Mouse (Mus musculus): ENCODE measurements around the gene 6430548M08Rik. TPM values are rescaled to one million over a fixed set of nuclear protein-coding genes. Genes with fewer than 3 reads are reported as not detected.

6430548M08Rik gene
- polyA plus RNA-seq, 1 experiment from 2014 or later = 2.8 TPM

GRCm38 (mm10) chr8:120094801-120095200 is 19.2 kb upstream of the 6430548M08Rik start:
- ATAC-seq (replicated peaks; ENCODE audit: insufficient number of reproducible peaks, low FRiP score, low TSS enrichment, low read depth) (no peak), DNase-seq (ENCODE audit: low spot score) (no peak)
- Histone ChIP-seq H3K27me3 (ENCODE audit: control insufficient read depth, insufficient read depth, low read length) (no peaks in the 10 kb centered on the region), H3K9ac (replicated peaks; ENCODE audit: low read length) (no peak overlapping the region), H3K27ac (replicated peaks; ENCODE audit: low read depth, low read length) (no peak overlapping the region), H3K4me2 (ENCODE audit: low read depth, low read length) (no peak overlapping the region), H3K36me3 (replicated peaks; ENCODE audit: control insufficient read depth, insufficient read depth, low read depth, low read length) (peaks cover 3% of the 10 kb centered on the region; the same call in 1 of the 2 replicates), H3K9me3 (replicated peaks; ENCODE audit: control insufficient read depth, low read length) (no peaks in the 10 kb centered on the region), H3K4me3 (ENCODE audit: low read depth, low read length) (no peak overlapping the region), H3K4me1 (ENCODE audit: control insufficient read depth, insufficient read depth, low read length) (no peaks in the 10 kb centered on the region)
- 90% methylated on average over 10 of the region's 10 CpGs for WGBS

GRCm38 (mm10) chr8:120096486-120096885 is 17.5 kb upstream of the 6430548M08Rik start:
- H3K36me3 ChIP-seq (replicated peaks; ENCODE audit: control insufficient read depth, insufficient read depth, low read depth, low read length) = peaks cover 3% of the 10 kb centered on the region; the same call in 1 of the 2 replicates
- no peak overlapping the region for H3K4me3 ChIP-seq (ENCODE audit: low read depth, low read length)
- no peak overlapping the region for H3K27ac ChIP-seq (replicated peaks; ENCODE audit: low read depth, low read length)
- no peaks in the 10 kb centered on the region for H3K9me3 ChIP-seq (replicated peaks; ENCODE audit: control insufficient read depth, low read length)
- ATAC-seq (replicated peaks; ENCODE audit: insufficient number of reproducible peaks, low FRiP score, low TSS enrichment, low read depth) = no peak
- WGBS = 72% methylated on average over 2 of the region's 2 CpGs
- H3K9ac ChIP-seq (replicated peaks; ENCODE audit: low read length) = no peak overlapping the region
- DNase-seq (ENCODE audit: low spot score) = no peak
- no peaks in the 10 kb centered on the region for H3K27me3 ChIP-seq (ENCODE audit: control insufficient read depth, insufficient read depth, low read length)
- H3K4me2 ChIP-seq (ENCODE audit: low read depth, low read length) = no peak overlapping the region
- no peaks in the 10 kb centered on the region for H3K4me1 ChIP-seq (ENCODE audit: control insufficient read depth, insufficient read depth, low read length)

GRCm38 (mm10) chr8:120100388-120101067 is 13.4 kb upstream of the 6430548M08Rik start:
- H3K9me3 ChIP-seq (replicated peaks; ENCODE audit: control insufficient read depth, low read length) = no peaks in the 10 kb centered on the region
- H3K27me3 ChIP-seq (ENCODE audit: control insufficient read depth, insufficient read depth, low read length) = no peaks in the 10 kb centered on the region
- H3K36me3 ChIP-seq (replicated peaks; ENCODE audit: control insufficient read depth, insufficient read depth, low read depth, low read length) = no peaks in the 10 kb centered on the region
- ATAC-seq (replicated peaks; ENCODE audit: insufficient number of reproducible peaks, low FRiP score, low TSS enrichment, low read depth) (peak; percentile 25; the same call in 1 of the 2 replicates), DNase-seq (ENCODE audit: low spot score) (no peak)
- peak overlapping the region; percentile 97 for H3K4me3 ChIP-seq (ENCODE audit: low read depth, low read length)
- 6% methylated on average over 25 of the region's 25 CpGs for WGBS
- peak overlapping the region; percentile 85 for H3K9ac ChIP-seq (replicated peaks; ENCODE audit: low read length)
- H3K27ac ChIP-seq (replicated peaks; ENCODE audit: low read depth, low read length) = no peak overlapping the region; the same call in 1 of the 2 replicates
- no peaks in the 10 kb centered on the region for H3K4me1 ChIP-seq (ENCODE audit: control insufficient read depth, insufficient read depth, low read length)
- H3K4me2 ChIP-seq (ENCODE audit: low read depth, low read length) = peak overlapping the region; percentile 88

- H3K4me3 ChIP-seq (ENCODE audit: low read depth, low read length) = peak within 1 kb of the TSS; percentile 97
- H3K9me3 ChIP-seq (replicated peaks; ENCODE audit: control insufficient read depth, low read length) = no peaks in the 10 kb centered on the region
- H3K4me1 ChIP-seq (ENCODE audit: control insufficient read depth, insufficient read depth, low read length) = no peaks in the 10 kb centered on the region
- WGBS = under 1% methylated on average over 80 of the region's 88 CpGs
- no peaks in the 10 kb centered on the region for H3K27me3 ChIP-seq (ENCODE audit: control insufficient read depth, insufficient read depth, low read length)
- H3K36me3 ChIP-seq (replicated peaks; ENCODE audit: control insufficient read depth, insufficient read depth, low read depth, low read length) = no peaks in the 10 kb centered on the region
- peak within 1 kb of the TSS; percentile 63 for H3K27ac ChIP-seq (replicated peaks; ENCODE audit: low read depth, low read length)
- peak within 1 kb of the TSS; percentile 88 for H3K4me2 ChIP-seq (ENCODE audit: low read depth, low read length)
- peak; percentile 83 for DNase-seq (ENCODE audit: low spot score)
- peak; percentile 71; the same call in 1 of the 2 replicates for ATAC-seq (replicated peaks; ENCODE audit: insufficient number of reproducible peaks, low FRiP score, low TSS enrichment, low read depth)
- peak within 1 kb of the TSS; percentile 85 for H3K9ac ChIP-seq (replicated peaks; ENCODE audit: low read length)
Observed at GRCm38 (mm10) chr8:120101068-120101972, 12.6 kb upstream of the 6430548M08Rik start, which contains the start of gene Zdhhc7. TSS of gene Zdhhc7 (minus strand) at chr8:120101482.

- H3K4me2 ChIP-seq (ENCODE audit: low read depth, low read length) = no peak overlapping the region
- no peak for ATAC-seq (replicated peaks; ENCODE audit: insufficient number of reproducible peaks, low FRiP score, low TSS enrichment, low read depth)
Observed at GRCm38 (mm10) chr8:120103916-120104315, 10.0 kb upstream of the 6430548M08Rik start.

GRCm38 (mm10) chr8:120104721-120105272 is 9.2 kb upstream of the 6430548M08Rik start:
- Histone ChIP-seq H3K4me2 (ENCODE audit: low read depth, low read length) (no peak overlapping the region), H3K9ac (replicated peaks; ENCODE audit: low read length) (no peak overlapping the region), H3K27ac (replicated peaks; ENCODE audit: low read depth, low read length) (no peak overlapping the region), H3K9me3 (replicated peaks; ENCODE audit: control insufficient read depth, low read length) (no peaks in the 10 kb centered on the region), H3K27me3 (ENCODE audit: control insufficient read depth, insufficient read depth, low read length) (no peaks in the 10 kb centered on the region), H3K4me1 (ENCODE audit: control insufficient read depth, insufficient read depth, low read length) (no peaks in the 10 kb centered on the region), H3K4me3 (ENCODE audit: low read depth, low read length) (no peak overlapping the region), H3K36me3 (replicated peaks; ENCODE audit: control insufficient read depth, insufficient read depth, low read depth, low read length) (no peaks in the 10 kb centered on the region)
- DNase-seq (ENCODE audit: low spot score) (no peak), ATAC-seq (replicated peaks; ENCODE audit: insufficient number of reproducible peaks, low FRiP score, low TSS enrichment, low read depth) (no peak)
- WGBS = 61% methylated on average over 9 of the region's 9 CpGs

More at GRCm38 (mm10) chr8:120103916-120104315, 10.0 kb upstream of the 6430548M08Rik start:
- Histone ChIP-seq H3K9me3 (replicated peaks; ENCODE audit: control insufficient read depth, low read length) (no peaks in the 10 kb centered on the region), H3K9ac (replicated peaks; ENCODE audit: low read length) (no peak overlapping the region), H3K4me3 (ENCODE audit: low read depth, low read length) (no peak overlapping the region), H3K27ac (replicated peaks; ENCODE audit: low read depth, low read length) (no peak overlapping the region), H3K4me1 (ENCODE audit: control insufficient read depth, insufficient read depth, low read length) (no peaks in the 10 kb centered on the region), H3K27me3 (ENCODE audit: control insufficient read depth, insufficient read depth, low read length) (no peaks in the 10 kb centered on the region), H3K36me3 (replicated peaks; ENCODE audit: control insufficient read depth, insufficient read depth, low read depth, low read length) (no peaks in the 10 kb centered on the region)
- 90% methylated on average over 9 of the region's 9 CpGs for WGBS
- DNase-seq (ENCODE audit: low spot score) = no peak

GRCm38 (mm10) chr8:120109149-120109548 is 4.8 kb upstream of the 6430548M08Rik start:
- Histone ChIP-seq H3K36me3 (replicated peaks; ENCODE audit: control insufficient read depth, insufficient read depth, low read depth, low read length) (no peaks in the 10 kb centered on the region), H3K4me3 (ENCODE audit: low read depth, low read length) (no peak overlapping the region), H3K9me3 (replicated peaks; ENCODE audit: control insufficient read depth, low read length) (no peaks in the 10 kb centered on the region), H3K27ac (replicated peaks; ENCODE audit: low read depth, low read length) (no peak overlapping the region), H3K9ac (replicated peaks; ENCODE audit: low read length) (no peak overlapping the region), H3K27me3 (ENCODE audit: control insufficient read depth, insufficient read depth, low read length) (no peaks in the 10 kb centered on the region), H3K4me2 (ENCODE audit: low read depth, low read length) (no peak overlapping the region), H3K4me1 (ENCODE audit: control insufficient read depth, insufficient read depth, low read length) (no peaks in the 10 kb centered on the region; the same call in 1 of the 2 replicates)
- WGBS = 74% methylated on average over 3 of the region's 3 CpGs
- ATAC-seq (replicated peaks; ENCODE audit: insufficient number of reproducible peaks, low FRiP score, low TSS enrichment, low read depth) (no peak), DNase-seq (ENCODE audit: low spot score) (no peak)

Measured in embryonic facial prominence, embryonic 11.5 days (tissue).